Mouse (Mus musculus) ES-Bruce4 (cell line): Measurements from ENCODE around the gene Ninl.

Experiments used
- CTCF ChIP-seq: IDR thresholded peaks from one replicate; pipeline ENCODE4 v1.8.1; 2011; ENCODE audit warnings: low read depth, low read length
- EP300 ChIP-seq: IDR thresholded peaks from 2 replicates; pipeline ENCODE4 v1.6.1; 2011; ENCODE audit warnings: low read depth, low read length; ENCODE audit not compliant: insufficient read depth
- POLR2A ChIP-seq: IDR thresholded peaks from one replicate; pipeline ENCODE4 v1.8.1; 2011; ENCODE audit warnings: low read length; ENCODE audit not compliant: insufficient read depth

DNA sequence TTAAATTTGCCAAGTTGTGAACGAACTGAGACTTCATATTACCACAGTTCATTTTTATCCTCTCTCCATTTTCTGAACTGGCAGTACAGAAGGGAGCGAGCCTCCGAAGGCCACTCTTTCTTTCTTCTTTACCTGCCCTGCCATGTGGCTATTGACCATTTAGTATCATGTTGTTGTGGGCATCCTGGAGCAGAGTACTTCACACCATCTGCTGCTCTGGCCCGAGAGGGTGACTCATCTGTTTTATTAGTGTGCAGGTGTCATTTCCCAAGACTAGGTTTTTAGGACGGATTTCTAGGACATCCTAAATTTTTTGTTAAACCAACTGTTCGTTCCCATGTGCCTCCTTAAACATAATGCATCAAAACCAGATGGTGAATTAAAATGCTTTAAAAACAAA is 110.0 kb downstream of the Ninl start:
- TF ChIP-seq CTCF = no peak
- TF ChIP-seq POLR2A = no peak
- TF ChIP-seq EP300 = no peak
